Mouse (Mus musculus): ENCODE data around the gene Pole4. TPM values are rescaled to one million over a fixed set of nuclear protein-coding genes. Genes with fewer than 3 reads are reported as not detected.
A peak's percentile ranks its signal among the peaks of the same experiment; 100 is the strongest.
"Not testable (repeated sequence)": the region's sequence is repeated elsewhere in the genome, so short reads cannot be mapped to it uniquely, and the experiment has no call there.

Gene Pole4
- polyA plus RNA-seq, 1 experiment = 44.6 TPM

GRCm38 (mm10) chr6:82715653-82716052, 10.5 kb upstream of the Pole4 start:
- DNase-seq (ENCODE audit: extremely low spot score in 1 of 2, low spot score in 1 of 2) = no peak

GRCm38 (mm10) chr6:82715253-82715652, 10.1 kb upstream of the Pole4 start:
- DNase-seq (ENCODE audit: extremely low spot score in 1 of 2, low spot score in 1 of 2) = no peak

DNA sequence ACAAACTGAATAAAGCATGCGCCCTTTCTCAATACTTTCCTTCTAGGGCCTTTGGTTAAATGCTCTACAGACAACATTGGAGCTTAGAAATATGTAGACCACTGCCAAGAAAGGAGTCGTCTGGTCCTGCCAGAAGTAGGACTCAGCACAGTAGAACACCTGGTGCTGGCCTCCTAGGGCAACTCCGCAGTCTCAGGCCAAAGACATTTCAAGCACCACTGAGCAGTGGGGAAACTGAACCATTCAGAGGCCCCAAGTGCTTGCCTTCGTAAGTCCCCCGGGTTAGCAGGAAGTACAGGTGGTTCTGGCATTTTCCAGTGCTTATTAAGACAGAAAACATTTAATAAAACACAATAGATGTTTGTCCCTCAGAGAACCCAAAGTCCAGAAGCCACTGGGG, 9.7 kb upstream of the Pole4 start:
- DNase-seq (ENCODE audit: extremely low spot score in 1 of 2, low spot score in 1 of 2) = no peak

DNA sequence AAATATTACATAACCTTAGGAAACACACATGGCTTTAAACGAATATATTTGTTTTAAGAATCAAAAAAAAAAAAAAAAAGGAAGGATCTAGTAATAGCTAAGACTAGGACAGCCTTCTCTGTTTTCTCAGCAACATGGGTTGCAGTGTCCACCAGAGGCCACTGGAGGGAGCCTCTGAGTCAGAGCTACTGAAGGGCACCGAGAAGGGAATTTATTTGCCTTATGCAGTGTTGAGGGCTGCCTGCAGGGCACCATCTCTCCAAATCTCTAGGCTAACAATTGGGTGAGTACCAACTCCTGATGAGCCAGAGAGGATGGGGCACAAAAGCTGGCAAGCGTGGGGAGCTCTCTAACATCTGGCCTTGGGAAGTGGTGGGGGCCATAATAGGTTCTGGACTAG, 9.1 kb upstream of the Pole4 start:
- DNase-seq (ENCODE audit: extremely low spot score in 1 of 2, low spot score in 1 of 2) = peak; percentile 25 to 88

DNA sequence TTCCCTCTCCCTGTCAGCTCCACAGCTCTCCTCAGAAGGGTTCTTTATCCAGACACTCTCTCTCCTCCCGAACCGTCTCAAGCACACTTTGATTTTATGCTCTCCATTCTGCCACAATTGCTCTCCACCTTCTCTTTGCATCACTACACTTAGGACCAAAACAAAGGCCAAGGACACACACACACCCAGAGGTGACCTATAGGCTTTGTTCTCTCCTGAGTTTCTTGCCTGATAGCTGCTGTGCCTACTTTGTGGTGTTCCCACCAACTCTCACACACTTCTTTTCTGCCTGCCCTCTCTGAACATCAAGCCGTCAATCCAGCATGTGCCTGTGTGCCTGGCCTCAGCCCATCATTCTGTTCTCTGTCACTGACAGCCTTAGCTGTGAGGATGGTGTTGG, 2.6 kb upstream of the Pole4 start:
- DNase-seq (ENCODE audit: extremely low spot score in 1 of 2, low spot score in 1 of 2) = no peak

- no peak for DNase-seq (ENCODE audit: extremely low spot score in 1 of 2, low spot score in 1 of 2)
These were observed 2.1 kb upstream of the Pole4 start for GRCm38 (mm10) chr6:82707241-82707640.

GRCm38 (mm10) chr6:82703710-82704109, 1.5 kb downstream of the Pole4 start:
- no peak for DNase-seq (ENCODE audit: extremely low spot score in 1 of 2, low spot score in 1 of 2)

DNA sequence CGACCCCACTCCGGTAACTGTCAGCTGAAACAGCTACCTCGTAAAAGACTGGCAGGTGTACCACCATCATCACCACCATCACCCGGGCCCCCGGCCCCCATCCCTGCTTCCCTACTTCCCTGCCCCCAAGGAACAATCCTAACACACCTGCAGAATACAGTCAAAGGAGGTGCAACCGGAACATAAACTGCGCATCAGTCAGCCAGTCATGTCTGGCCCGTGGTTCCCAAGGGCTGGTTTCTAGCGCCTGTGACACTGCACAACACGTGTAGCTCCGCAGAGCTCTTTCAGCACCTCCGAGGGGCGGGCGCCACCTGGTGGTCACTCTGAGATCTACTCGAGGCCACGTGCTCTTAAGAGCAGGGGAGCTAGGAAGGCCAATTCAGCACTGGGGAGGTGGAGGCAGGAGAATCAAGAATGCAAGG, 2.6 kb downstream of the Pole4 start:
- peak; percentile 44 to 93 for DNase-seq (ENCODE audit: extremely low spot score in 1 of 2, low spot score in 1 of 2)

DNA sequence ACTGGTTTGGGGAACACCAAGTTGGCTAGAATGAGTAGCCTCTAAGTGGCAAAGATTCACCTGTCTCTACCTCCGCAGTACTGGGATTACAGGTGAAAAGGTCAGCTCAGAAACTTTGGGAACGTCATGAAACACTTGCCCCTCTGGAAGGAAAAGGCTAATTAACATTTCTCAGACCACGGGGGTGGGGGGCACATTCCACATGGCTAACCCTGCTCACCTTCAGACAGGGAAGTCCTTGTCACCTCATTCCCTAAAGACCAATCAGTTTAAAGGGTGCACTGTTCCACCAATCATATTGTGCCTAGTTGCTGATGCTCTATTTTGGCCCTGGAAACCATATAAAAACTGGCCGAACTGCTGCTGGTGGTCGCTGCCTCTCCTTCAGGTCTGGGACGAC, 3.9 kb downstream of the Pole4 start:
- DNase-seq (ENCODE audit: extremely low spot score in 1 of 2, low spot score in 1 of 2) = no peak

DNA sequence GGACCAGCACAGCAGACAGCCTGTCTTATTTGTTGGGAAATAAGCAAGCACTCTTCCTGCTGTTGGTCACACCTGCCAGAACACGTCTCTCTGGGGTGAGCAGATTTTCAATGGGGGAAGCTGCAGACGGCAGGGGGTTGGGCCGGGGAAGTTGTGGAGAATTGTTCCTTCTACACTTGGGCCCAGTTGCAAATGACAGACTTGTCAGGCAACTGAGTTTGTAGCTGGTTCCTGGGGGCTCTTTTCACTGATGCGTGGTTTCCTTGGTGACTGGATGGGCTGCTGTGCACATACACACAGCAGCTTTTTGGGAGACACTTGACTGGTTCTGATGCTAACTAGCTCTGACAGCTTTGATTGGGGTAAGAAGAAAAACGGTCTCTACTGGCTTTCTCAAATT, 5.3 kb downstream of the Pole4 start:
- no peak for DNase-seq (ENCODE audit: extremely low spot score in 1 of 2, low spot score in 1 of 2)

DNA sequence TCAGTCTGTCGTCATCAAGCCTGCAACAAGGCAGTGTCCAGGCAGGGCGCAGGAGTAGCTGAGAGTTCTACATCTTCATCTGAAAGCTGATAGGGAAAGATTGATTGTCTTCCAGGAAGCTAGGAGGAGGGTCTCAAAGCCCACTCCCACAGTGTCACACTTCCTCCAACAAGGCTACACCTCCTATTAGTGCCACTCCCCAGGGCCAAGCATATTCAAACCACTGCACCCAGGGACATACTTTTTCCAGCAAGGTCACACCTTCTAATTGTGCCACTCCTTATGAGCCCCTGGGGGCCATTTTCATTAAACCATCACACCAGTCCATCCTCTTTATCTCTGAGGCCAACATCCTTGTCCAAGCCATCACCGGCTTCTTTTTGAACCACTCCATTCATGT, 8.4 kb downstream of the Pole4 start:
- no peak for DNase-seq (ENCODE audit: extremely low spot score in 1 of 2, low spot score in 1 of 2)

DNA sequence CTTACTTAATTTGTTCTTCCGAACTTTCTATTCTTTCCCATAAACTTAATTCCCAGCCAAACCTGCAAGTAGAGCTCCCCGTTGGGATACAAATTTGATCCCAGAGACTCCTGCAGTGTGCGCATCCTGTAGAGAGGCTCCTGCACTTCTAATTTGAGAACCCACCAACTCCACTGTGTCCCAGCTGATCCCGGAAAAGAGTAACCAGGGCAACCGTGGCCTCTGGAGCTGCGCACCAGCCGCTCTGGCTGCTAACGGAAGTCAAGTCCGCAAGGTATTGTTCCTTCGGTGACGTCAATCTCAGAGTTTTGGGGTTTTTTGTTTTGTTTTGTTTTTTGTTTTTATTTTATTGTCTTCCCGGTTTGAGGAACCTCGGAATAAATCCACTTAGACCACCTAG, 10.5 kb downstream of the Pole4 start:
- no peak for DNase-seq (ENCODE audit: extremely low spot score in 1 of 2, low spot score in 1 of 2)

- no peak for DNase-seq (ENCODE audit: extremely low spot score in 1 of 2, low spot score in 1 of 2)
These were observed 15.7 kb downstream of the Pole4 start for GRCm38 (mm10) chr6:82689474-82689873.

DNA sequence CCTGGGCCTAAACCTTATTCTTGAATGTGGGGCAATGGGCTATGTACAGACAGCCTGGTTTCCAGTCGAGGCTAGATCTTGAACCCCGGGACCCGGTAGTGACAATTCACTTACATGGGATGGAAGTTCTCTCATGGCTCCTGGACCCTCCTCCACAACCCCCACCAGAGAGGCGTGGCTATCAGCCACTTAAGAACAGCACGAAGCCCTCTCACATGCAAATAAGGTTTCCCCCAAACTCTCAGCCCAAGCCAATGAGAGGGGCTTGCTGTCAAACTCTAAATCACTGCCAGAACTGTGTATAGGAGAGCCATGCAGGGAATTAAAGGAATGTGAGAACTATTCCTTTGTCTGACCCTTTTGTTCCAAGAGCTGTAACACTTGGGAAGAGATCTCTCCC, 16.6 kb downstream of the Pole4 start:
- not testable (repeated sequence) for DNase-seq (ENCODE audit: extremely low spot score in 1 of 2, low spot score in 1 of 2)

DNA sequence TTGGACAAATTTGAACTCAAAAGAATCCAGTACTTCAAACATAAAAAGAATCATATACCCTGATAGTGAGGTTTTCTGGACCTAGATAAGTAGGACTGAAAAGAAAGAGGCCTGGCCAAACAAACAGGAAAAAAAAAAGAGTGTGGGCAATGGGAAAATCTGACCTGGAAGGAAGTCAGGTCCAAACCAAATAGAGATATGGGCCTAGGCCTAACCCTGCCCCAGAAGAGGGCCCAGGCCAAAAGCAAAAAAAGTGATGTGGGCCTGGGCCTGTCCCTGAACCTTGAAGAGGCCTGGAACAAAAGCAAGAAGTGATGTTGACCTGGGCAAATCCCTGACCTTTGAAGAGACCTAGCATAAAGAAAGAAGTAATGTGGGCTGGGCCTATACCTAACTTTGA, 21.0 kb downstream of the Pole4 start:
- no peak for DNase-seq (ENCODE audit: extremely low spot score in 1 of 2, low spot score in 1 of 2)

GRCm38 (mm10) chr6:82679286-82679685, 25.9 kb downstream of the Pole4 start:
- DNase-seq (ENCODE audit: extremely low spot score in 1 of 2, low spot score in 1 of 2) = not testable (repeated sequence)

- DNase-seq (ENCODE audit: extremely low spot score in 1 of 2, low spot score in 1 of 2) = not testable (repeated sequence)
These were observed 27.5 kb downstream of the Pole4 start for GRCm38 (mm10) chr6:82677629-82678028.

DNA sequence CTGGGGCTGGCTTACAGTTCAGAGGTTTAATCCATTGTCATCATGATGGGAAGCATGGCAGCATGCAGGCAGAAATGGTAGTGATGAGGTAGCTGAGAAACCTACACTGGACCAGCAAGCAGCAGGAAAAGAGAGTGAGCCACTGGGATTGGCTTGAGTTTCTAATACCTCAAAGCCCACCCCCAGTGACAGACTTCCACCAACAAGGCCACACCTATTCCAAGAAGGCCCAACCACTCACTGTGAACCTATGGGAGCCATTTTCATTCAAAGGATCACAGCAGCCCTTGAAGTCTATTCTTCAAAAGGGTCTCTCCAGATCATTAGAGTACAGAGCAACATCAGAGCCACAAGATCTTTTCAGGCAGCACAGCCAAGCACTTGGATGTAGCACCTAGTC, 38.7 kb downstream of the Pole4 start:
- no peak for DNase-seq (ENCODE audit: extremely low spot score in 1 of 2, low spot score in 1 of 2)

DNA sequence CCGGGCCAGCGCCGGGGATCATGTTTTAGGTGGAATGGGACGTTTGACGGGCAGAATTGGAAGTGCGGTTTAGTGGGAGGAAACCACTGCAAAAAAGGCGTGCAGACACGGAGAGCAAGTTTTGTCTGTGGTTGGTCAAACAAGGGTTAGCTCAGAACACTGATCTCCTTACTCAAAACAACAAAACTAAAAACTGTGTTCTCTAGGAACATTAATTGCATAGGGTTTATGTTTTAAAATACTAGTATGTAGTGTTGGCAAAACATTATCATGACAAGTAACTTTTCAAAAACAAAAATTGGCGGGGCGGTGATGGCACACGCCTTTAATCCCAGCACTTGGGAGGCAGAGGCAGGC, 52.0 kb downstream of the Pole4 start:
- no peak for DNase-seq (ENCODE audit: extremely low spot score in 1 of 2, low spot score in 1 of 2)

- peak; percentile 82 to 91 for DNase-seq (ENCODE audit: extremely low spot score in 1 of 2, low spot score in 1 of 2)
These were observed 52.5 kb downstream of the Pole4 start for GRCm38 (mm10) chr6:82652521-82653168.

DNA sequence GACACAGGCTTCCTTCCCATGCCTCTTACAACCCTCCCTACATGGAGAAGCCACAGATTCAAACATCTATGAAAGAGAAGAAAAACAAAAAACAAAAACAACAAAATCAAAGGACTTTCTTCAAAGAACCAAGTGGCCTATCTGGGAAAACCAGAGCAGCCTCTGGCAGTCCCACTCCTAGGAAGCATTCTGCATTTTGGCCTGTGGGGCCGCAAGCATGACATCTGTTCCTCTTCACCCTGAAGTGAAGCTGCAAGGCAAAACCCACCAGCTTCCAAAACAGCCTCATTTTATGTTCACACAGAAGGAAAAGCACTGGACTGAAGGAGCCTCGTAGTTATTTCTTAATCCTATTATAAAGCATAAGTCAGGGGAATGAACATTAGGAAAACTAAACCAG, 56.1 kb downstream of the Pole4 start:
- DNase-seq (ENCODE audit: extremely low spot score in 1 of 2, low spot score in 1 of 2) = no peak

- DNase-seq (ENCODE audit: extremely low spot score in 1 of 2, low spot score in 1 of 2) = no peak
These were observed 57.1 kb downstream of the Pole4 start for GRCm38 (mm10) chr6:82647940-82648655.
